Mouse (Mus musculus): ENCODE results near the gene Cip2a. TPM values are rescaled to one million over a fixed set of nuclear protein-coding genes. Genes with fewer than 3 reads are reported as not detected.

Cip2a gene
- polyA plus RNA-seq (2014; fragmentation: Illumina TruSeq; extraction: RNeasy Lipid Tissue Mini Kit (QIAGEN cat#74804)): 77.9 TPM

DNA sequence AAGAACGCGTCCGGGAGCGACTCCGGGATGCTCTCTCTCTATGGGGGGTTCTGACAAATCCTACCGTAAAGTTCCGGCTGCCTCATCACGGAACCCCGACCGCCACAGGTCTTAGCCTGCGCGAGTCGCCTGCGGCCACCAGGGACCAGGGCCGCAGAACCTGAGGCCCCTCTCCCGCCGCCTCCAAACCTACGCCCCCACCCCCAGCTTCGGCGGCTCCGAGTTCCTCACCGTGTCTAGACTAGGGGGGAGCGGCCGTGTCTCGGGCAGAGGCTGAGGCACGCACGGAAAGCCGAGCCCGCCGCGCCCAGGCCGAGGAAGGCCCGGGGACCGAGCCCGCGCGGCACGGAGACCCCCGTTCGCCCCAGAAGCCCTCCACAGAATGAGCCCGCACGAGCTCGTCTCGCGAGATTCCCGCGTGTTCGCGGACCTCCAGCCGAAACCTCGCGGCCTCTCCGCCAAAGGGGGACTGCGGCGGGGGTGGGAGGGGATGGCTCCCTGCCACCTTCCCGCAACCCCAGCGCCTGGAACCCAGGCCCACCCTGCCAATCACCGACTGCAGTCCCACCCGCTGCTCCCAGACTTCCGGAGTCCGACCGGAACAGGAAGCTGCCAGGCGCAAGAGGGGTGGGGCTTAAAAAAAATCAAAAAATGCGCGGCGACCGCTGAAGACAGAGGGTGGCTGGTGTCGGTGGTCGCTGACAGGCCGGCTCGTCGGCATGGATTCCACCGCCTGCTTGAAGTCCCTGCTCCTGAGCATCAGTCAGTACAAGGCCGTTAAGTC, at the start of gene Cip2a, which contains the start of gene Dzip3:
Gene Cip2a, plus strand, starts transcription at position 627 of the 784 bp plus-strand sequence.
Gene Dzip3, minus strand, starts transcription at position 607 of the 784 bp plus-strand sequence.

DNA sequence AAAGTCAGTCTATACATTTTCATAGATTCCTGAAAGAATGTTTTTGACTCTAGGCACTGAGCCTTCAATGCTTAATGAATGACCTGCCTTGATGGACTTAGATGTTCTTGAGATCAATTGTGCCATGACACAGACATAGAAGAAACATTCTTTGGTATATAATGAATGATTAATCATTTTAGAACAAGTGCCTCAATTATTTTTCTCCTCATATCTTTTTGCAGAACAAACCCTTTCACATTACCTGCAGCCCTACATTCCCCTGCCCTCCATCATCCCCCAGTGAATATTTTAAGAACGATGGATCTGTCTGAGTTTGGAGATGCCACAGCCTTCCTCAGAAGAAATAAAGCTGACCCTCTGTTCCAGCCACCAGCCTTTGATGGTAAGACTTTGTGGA, 63.2 kb downstream of the Cip2a start, which contains the start of gene Myh15:
Gene Myh15, plus strand, starts transcription at position 301 of the 400 bp plus-strand sequence.

Other genes starting within 250 kb of the Cip2a start
- 0.09 TPM for gene Trat1, start 222.2 kb upstream of the Cip2a start, polyA plus RNA-seq (2014; fragmentation: Illumina TruSeq; extraction: RNeasy Lipid Tissue Mini Kit (QIAGEN cat#74804))
- not detected for gene Retnlb, start 177.3 kb upstream of the Cip2a start, polyA plus RNA-seq (2014; fragmentation: Illumina TruSeq; extraction: RNeasy Lipid Tissue Mini Kit (QIAGEN cat#74804))
- 7.3 TPM for gene Retnla, start 151.6 kb upstream of the Cip2a start, polyA plus RNA-seq (2014; fragmentation: Illumina TruSeq; extraction: RNeasy Lipid Tissue Mini Kit (QIAGEN cat#74804))
- gene Retnlg, start 121.6 kb upstream of the Cip2a start, polyA plus RNA-seq (2014; fragmentation: Illumina TruSeq; extraction: RNeasy Lipid Tissue Mini Kit (QIAGEN cat#74804)): not detected
- 79.5 TPM for gene Dzip3, start within 50 bp of the Cip2a start, polyA plus RNA-seq (2014; fragmentation: Illumina TruSeq; extraction: RNeasy Lipid Tissue Mini Kit (QIAGEN cat#74804))
- not detected for gene Myh15, start 63.3 kb downstream of the Cip2a start, polyA plus RNA-seq (2014; fragmentation: Illumina TruSeq; extraction: RNeasy Lipid Tissue Mini Kit (QIAGEN cat#74804))